Mouse (Mus musculus) bone marrow, adult 2 months (tissue): ENCODE results near the gene Madcam1.

ENCODE experiments used
- CTCF ChIP-seq: fragments of 200-500 bp; IDR thresholded peaks from 2 replicates; pipeline ENCODE4 v1.5.1; 2011; ENCODE audit warnings: low read length, control low read depth; ENCODE audit not compliant: control insufficient read depth, insufficient read depth
- POLR2A ChIP-seq: fragments of 200-500 bp; IDR thresholded peaks from 2 replicates; pipeline ENCODE4 v1.6.1; 2011; ENCODE audit warnings: low read depth, mild to moderate bottlenecking, control low read depth, low read length, borderline replicate concordance; ENCODE audit not compliant: control insufficient read depth

DNA sequence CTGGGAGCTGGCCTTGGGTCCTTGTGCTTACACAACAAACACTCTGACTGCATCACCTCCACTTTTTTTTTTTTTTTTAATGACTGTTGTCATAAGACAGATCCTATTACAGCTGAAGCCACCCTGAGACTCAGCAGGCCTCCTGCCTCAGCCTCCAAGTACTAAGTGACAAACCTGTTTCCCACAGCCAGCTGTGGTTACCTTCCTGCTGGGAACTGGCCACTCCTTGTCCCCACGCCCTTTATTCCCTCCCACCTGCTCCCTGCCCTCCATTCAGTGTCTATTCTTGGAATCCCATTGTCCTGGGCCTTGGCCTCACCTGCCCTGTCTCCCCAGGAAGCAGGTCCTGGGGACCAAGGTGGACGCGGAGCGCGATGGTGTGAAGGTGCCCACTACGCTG, 23.2 kb downstream of the Madcam1 start:
- TF ChIP-seq POLR2A (no peak), CTCF (no peak)
